Mouse (Mus musculus): Measurements from ENCODE around the gene Syce2.
"Not testable (repeated sequence)": the region's sequence is repeated elsewhere in the genome, so short reads cannot be mapped to it uniquely, and the experiment has no call there.

Syce2 gene

DNA sequence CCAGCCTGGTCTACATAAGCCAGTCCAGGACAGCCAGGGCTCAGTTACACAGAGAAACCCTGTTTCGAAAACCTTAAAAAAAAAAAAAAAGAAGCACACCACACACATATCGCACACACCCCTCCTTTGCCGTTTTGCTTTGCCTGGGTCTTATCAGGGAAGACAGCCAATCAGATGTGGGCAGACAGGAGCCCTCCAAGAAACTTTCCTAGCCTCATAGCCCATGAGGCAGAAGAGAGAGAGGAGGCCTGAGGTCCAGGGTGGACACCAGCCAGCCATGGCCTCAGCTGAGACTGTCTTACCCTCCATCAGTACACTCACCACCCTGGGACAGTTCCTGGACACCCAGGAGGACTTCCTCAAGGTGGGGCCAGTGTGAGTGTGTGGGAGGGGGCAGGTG is 29.8 kb downstream of the Syce2 start, which contains the start of gene Klf1:
TSS of gene Klf1 (plus strand) at position 177 of the 400 bp plus-strand sequence.
- DNase-seq (ENCODE audit: low read depth, low spot score): no peak

DNA sequence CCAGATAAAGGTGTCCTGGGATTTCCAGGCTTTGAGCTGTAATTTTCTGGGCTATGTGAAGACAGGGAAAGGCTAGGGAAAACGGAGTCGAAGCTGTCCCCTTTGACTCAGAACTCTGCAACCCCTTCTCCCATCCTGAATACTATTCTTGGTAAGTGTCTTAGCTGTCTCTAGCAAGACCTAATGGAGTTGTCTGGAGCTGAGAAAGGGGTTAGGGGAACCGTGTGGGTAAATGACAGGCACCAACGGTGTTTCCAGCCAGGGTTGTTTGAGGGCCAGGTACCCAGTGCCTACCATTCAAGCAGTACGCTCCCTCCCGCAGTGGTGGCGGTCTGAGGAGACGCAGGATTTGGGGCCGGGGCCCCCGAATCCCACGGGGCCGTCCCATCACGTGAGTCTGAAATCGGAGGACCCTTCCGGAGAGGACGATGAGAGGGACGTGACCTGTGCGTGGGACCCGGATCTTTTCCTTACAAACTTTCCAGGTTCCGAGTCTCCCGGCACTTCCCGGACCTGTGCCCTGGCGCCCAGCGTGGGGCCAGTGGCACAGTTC is 30.5 kb downstream of the Syce2 start:
- DNase-seq (ENCODE audit: low read depth, low spot score): no peak

DNA sequence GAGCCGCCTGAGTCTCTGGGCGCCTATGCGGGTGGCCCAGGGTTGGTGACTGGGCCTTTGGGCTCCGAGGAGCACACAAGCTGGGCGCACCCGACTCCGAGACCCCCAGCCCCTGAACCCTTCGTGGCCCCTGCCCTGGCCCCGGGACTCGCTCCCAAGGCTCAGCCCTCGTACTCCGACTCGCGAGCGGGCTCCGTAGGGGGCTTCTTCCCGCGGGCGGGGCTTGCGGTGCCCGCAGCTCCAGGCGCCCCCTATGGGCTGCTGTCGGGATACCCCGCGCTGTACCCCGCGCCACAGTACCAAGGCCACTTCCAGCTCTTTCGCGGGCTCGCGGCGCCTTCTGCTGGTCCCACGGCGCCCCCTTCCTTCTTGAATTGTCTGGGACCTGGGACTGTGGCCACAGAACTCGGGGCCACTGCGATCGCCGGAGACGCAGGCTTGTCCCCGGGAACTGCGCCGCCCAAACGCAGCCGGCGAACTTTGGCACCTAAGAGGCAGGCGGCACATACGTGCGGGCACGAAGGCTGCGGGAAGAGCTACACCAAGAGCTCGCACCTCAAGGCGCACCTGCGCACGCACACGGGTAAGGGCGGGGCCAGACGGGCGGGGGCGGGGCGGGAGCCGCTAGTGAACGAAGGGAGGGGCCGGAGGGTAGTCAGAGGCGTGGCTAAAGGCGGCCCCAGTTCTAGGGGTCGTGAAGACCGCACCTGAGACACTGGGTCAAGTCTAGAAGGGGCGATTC is 31.2 kb downstream of the Syce2 start:
- DNase-seq (ENCODE audit: low read depth, low spot score): peak; percentile 50

- no peak for DNase-seq (ENCODE audit: low read depth, low spot score)
Observed at GRCm38 (mm10) chr8:84904351-84904750, 32.4 kb downstream of the Syce2 start.

DNA sequence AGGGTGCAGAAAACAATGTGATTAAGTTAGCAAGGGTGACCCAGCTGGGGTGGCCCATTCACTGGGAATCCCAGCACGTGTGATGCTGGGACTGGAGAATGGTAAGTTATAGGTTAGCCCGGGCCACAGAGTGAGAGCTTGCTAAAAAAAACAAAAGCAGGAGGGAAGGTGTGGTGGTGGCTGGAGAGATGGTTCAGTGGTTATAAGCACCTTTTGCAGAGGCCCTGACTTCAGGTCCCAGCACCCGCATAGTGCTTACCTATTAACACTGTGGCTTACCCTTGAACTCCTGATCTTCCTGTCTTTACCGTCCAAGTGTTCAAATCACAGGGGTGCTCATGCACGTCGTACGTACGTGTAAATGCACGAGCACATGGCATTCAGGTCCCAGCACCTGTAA is 35.1 kb downstream of the Syce2 start:
- DNase-seq (ENCODE audit: low read depth, low spot score): no peak

GRCm38 (mm10) chr8:84907493-84907892 is 35.6 kb downstream of the Syce2 start:
- no peak for DNase-seq (ENCODE audit: low read depth, low spot score)

- DNase-seq (ENCODE audit: low read depth, low spot score): not testable (repeated sequence)
Observed at GRCm38 (mm10) chr8:84907979-84908378, 36.1 kb downstream of the Syce2 start.

DNA sequence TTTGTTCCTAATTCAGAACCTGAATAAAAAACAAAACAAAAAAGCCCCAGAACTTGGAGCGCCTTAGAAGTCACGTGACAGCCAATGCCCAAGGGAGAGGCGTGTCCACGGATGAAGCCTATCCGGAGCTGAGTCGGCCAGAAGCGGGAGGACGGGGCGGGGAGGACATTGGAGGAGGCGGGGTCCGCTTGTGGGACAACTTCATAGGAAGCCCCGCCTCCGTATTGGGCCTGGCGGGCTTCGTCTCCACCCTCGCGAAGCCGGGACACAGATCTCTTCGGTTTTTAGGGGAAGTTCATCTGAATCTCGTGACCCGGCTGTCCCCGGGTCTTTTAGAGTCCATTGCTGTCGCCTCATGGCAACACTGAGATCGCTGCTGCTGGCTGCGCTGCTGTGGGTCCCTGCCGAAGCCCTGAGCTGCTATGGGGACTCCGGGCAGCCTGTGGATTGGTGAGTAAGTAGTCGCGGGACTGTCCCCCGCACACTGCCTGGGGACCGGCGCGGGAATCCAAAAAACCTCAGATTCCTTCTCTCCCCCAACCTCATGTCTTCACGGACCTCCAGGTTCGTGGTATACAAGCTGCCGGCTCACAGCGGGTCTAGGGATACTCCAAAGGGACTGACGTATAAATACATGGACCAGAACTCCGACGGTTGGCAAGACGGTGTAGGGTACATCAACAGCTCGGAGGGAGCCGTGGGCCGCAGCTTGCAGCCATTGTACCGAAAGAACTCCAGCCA is 36.7 kb downstream of the Syce2 start, which contains the start of gene Dnase2a:
TSS of gene Dnase2a (plus strand) at position 140 of the 741 bp plus-strand sequence.
- DNase-seq (ENCODE audit: low read depth, low spot score): peak; percentile 64

DNA sequence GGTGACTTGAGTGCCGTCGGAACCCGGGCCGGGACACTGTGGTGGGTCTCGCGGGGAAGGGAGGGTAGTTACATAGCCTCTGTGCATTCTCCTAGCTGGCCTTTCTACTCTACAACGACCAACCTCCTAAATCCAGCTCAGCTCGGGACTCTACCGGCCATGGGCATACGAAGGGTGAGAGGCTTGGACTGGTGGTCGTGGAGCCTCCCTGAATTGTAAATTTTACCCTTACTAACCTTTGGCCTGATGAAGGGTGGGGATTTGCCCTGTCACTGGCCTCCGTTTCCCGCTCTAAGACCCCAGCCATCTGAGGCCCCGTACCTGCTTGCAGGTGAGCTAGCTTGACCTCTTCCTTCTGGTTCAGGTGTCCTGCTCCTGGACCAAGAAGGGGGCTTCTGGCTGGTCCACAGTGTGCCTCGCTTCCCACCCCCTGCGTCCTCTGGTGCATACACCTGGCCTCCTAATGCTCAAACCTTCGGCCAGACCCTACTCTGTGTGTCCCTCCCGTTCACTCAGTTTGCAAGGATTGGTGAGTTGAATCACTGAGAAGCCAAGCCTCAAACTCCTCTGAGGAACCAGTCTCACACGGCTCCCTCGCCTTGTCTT is 37.4 kb downstream of the Syce2 start:
- DNase-seq (ENCODE audit: low read depth, low spot score): no peak

- DNase-seq (ENCODE audit: low read depth, low spot score): no peak
Observed at GRCm38 (mm10) chr8:84909949-84910348, 38.0 kb downstream of the Syce2 start.

GRCm38 (mm10) chr8:84910551-84910950 is 38.6 kb downstream of the Syce2 start:
- no peak for DNase-seq (ENCODE audit: low read depth, low spot score)

GRCm38 (mm10) chr8:84911854-84912253 is 39.9 kb downstream of the Syce2 start:
- DNase-seq (ENCODE audit: low read depth, low spot score): no peak

DNA sequence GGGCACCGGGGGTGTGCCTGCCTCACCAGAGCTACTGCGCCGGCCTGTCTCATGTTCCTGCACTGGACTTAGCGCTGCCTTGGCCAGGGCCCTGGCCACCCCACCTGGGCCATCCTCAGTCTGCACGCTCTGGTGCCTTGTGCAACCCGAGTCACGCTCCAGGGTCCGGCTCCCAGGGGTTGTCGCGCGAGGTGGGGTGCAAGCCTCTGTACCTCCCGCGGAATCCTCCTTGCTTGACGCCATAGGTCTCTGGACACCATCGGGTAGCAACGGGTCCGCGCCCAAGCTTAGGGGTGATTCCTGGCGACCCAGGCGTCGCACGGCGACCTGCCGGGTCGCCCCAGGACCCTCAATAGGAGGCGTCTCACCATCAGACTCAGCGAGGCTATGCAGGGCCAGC is 40.5 kb downstream of the Syce2 start:
- DNase-seq (ENCODE audit: low read depth, low spot score): no peak

DNA sequence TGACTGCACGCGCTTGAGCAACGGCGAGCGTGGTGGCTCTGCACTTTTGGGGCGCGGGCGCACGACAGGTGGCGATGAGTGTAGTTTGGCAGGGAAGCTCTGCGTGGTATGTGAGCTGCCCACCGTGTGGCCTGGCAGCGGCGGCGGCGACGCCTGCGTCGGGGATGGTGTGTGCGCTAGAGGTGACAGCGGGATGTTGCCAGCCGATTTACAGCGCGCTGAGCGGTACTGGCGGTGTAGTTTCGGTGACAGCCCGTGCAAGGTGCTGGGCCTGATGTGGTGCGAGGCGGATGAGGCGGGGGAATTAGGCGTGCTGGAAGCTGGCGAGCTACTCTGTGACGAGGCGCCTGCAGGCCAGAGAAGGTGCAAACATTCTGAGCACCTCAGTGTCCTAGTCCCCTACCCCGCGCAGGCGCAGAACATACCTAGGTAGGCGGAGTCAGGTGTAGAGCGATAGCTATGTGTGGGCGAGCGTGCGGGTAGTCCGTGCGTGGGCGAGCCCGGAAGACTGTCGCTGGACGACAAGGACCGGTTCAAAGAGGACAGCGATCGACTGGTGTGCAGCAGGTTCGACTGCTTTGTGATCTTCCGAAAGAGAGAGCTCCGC is 41.1 kb downstream of the Syce2 start:
- DNase-seq (ENCODE audit: low read depth, low spot score): no peak

DNA sequence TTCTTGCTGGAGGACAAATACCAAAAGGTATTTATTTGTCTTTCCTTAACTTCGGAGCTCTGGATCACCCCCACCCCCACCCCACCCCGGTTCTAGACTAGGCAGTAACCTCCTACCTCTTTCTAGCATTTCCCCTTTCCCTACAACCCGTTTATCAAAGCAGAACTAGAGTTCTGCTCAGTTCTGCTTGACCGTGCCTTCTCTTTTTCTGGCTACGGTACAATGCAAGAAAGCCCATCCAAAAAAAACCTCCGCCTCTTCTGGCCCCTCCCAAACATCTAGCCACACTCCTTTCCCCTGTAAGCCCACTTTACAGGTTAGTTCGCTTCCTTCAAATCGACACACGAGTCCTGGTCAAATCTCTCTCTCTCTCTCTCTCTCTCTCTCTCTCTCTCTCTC is 41.6 kb downstream of the Syce2 start:
- no peak for DNase-seq (ENCODE audit: low read depth, low spot score)

DNA sequence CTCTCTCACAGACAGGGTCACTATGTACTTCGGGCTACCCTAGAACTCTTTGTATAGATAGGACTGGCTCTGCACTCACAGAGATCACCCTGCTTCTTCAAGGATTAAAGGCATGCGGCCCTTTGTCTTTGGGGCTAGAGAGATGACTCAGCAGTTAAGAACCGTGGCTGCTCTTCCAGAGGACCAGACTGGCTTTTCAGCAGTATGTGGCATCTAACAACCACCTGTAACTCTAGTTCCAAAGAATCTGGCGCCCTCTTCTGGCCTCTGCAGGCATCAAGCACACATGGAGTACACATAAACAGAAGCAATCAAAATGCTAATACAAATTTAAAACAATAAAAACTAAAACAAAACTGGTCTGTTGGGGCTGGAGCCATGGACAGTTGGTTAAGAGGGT is 42.0 kb downstream of the Syce2 start:
- no peak for DNase-seq (ENCODE audit: low read depth, low spot score)

- DNase-seq (ENCODE audit: low read depth, low spot score): no peak
Observed at GRCm38 (mm10) chr8:84915269-84915668, 43.4 kb downstream of the Syce2 start.

DNA sequence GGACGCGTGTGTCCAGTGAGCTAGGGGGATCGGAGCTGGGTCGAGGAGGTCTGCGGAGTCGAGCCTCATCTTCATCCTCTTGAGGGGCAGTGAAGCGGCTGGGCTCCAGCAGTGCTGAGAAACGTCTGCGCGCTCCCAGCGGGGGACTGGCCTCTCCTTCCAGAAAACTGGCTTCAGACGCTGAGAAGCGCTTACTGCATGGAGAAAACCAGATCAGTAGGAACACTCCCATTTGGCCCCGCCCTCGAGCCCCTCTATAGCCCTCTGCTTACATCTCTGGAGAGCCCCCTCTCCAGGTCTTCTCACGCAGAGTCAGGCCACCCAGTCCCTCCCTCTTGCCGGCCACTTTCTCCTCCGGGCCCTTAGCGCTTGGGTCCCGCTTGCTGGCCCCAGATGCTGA is 45.9 kb downstream of the Syce2 start:
- no peak for DNase-seq (ENCODE audit: low read depth, low spot score)

- no peak for DNase-seq (ENCODE audit: low read depth, low spot score)
Observed at GRCm38 (mm10) chr8:84918646-84919045, 46.7 kb downstream of the Syce2 start.

DNA sequence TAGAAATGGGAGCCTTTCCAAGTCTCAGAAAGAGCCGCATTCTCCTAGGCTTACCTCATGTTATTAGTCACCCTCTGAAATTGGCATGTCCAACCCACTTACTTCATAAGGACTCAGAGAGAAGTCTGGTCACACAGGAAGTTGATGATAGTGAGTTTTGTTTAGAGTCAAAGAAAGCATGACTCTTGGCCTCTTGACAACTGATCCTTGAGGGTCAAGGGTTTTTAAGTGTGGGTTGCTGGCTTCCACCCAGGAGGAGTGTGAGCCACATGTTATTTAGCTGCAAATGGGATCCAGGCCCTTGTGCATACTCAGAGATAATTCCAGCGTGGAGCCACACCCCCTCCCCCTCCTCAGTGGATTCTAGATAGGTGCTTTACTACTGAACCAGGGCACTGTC is 49.7 kb downstream of the Syce2 start:
- DNase-seq (ENCODE audit: low read depth, low spot score): no peak

DNA sequence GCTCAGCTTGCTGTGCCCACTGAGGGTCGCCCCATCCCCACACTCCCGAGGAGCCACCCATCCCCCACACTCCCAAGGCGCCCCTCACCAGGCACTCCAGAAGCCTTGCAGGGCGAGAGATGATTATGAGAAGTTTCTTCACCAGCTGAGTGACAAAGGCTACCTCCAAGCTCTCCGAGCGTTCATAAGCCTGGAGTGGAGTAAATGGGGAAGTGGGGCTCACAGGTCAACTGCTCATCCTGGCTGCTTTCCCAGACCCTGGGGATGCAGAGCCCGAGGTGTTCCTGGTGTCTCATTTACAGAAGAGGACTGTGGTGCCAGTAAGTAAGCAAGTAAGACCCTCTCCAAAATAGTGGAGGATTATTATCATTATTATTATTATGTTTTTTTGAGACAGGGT is 53.6 kb downstream of the Syce2 start:
- no peak for DNase-seq (ENCODE audit: low read depth, low spot score)

DNA sequence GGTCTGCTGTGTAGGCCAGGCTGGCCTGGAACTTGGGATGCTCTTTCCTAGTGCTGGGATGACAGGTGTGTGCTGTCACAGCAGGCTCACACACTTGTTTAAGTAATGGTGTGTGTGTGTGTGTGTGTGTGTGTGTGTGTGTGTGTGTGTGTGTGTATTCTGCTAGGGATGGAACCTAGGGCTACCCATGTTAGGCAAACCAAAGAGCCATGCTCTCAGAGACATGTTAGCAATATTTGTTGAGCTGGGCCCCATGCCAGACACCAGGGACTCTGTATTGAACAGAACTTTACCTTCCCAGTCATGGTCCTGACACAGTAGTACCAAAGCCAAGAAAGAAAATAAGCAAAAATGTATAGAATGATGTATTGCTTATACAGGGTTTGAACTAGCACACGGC is 55.6 kb downstream of the Syce2 start:
- no peak for DNase-seq (ENCODE audit: low read depth, low spot score)

Data from retina, adult 2 months (tissue).